Mouse (Mus musculus): ENCODE measurements around the gene 2210010C04Rik. TPM values are rescaled to one million over a fixed set of nuclear protein-coding genes. Genes with fewer than 3 reads are reported as not detected.

Gene 2210010C04Rik
- polyA plus RNA-seq (2012), result 0.03 TPM in 1 of 2 replicates, not detected in the other

DNA sequence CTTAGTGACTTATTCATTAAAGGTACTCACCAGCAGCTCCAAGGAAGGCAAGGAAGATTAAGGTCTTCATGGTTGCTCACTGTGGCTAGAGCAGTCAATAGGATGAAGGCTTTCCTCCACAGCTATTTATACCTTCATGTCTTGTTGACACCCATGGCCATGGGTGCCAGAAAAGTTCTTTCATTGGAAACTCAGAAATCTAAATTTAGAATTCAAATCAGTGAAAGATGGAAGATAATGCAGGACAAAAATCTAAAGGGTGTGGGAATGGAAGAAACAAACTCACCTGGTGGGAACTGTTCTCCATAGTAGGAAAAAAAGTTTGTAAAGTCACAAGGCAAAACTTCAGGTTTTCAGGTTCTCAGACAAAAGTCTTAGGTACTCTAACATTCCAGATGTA, at the start of gene 2210010C04Rik:
2210010C04Rik (minus strand) TSS at position 101 of the 400 bp plus-strand sequence.

GRCm38 (mm10) chr6:40999379-40999778, 35.9 kb downstream of the 2210010C04Rik start, which contains the start of gene Gm2663:
TSS of gene Gm2663 (minus strand) at chr6:40999479.

Other genes starting within 250 kb of the 2210010C04Rik start
- not detected in 2 replicates for gene Moxd2, start 148.0 kb downstream of the 2210010C04Rik start, polyA plus RNA-seq (2012)
- gene Prss58, start 135.1 kb downstream of the 2210010C04Rik start, polyA plus RNA-seq (2012), result not detected in 2 replicates
- gene 1700074P13Rik, start 95.0 kb downstream of the 2210010C04Rik start, polyA plus RNA-seq (2012), result not detected in 2 replicates
- gene Gm4744, start 83.6 kb downstream of the 2210010C04Rik start, polyA plus RNA-seq (2012), result not detected in 2 replicates
- gene 1810009J06Rik, start 70.8 kb downstream of the 2210010C04Rik start, polyA plus RNA-seq (2012), result not detected in 2 replicates
- gene Gm2663, start 36.0 kb downstream of the 2210010C04Rik start, polyA plus RNA-seq (2012), result not detected in 2 replicates

All from megakaryocyte-erythroid progenitor cell, adult 5 weeks (primary cell).